Mouse (Mus musculus): ENCODE measurements around the gene Dbi.

Dbi gene

GRCm38 (mm10) chr1:120083921-120084517 lies 36.9 kb downstream of the Dbi start:
- no peak for DNase-seq (ENCODE audit: low read depth)

DNA sequence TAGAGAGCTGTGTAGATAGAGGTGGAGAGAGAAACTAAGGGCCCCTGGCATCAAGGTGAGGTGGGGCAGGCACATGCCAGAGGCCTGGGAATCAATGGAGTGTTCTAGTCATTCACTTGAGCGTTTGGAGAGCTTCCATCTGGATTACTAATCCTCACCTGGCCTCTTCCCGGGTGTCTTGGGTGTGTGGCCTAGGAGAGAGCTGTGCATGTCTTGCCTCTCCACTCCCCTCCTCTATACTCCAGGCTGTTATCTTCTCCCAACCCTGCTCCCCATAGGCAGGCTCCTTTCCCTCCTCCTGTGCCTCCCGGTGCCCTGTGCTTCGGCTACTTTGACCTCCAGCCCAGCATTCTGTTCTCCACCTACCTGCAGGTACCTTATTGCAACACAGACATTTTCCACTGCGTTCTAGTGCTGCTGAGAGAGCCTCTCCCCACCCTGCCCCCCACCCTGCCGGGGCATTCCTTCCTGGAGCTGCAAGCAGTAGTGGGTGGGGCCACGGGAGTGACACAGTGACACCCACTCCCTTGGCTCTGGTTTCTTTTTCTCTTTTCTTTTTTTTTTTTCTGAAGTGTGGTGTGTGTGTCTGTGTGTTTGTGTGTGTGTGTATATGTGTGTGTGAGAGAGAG lies 37.8 kb downstream of the Dbi start:
- DNase-seq (ENCODE audit: low read depth), result no peak

- no peak for DNase-seq (ENCODE audit: low read depth)
Observed at GRCm38 (mm10) chr1:120080632-120081031, 40.2 kb downstream of the Dbi start.

DNA sequence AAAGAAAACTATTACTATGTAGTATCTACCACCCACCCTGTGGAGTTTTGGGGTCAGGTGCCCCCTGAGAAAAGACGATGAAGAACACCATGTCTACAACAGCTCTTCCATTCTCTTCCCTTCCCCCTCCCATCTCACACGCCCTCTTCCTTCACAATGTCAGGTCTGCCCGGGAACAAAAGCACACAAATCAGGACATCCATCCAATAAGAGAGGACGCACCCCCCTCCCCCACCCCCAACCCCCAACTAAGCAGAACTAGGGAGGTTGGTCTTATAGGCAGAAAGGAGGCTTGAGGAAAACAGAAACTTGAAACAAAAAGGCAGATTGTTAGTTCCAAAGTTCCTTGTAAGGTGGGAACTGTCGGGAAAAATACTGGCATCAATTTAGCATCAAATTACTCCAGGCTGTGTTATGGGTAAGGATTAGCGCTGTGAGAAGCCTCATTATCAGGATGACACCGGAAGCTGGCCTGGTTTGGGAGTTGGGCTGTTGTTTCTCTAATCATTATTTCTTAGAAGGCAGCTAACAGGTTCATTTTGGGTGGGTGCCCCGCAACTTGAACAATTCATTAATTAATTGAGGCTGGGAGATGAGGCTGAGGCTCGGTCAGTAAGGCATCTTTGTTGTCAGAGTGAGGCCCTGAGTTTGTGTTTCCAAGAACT lies 43.0 kb downstream of the Dbi start:
- no peak for DNase-seq (ENCODE audit: low read depth)

GRCm38 (mm10) chr1:120075507-120075906 lies 45.4 kb downstream of the Dbi start:
- DNase-seq (ENCODE audit: low read depth), result no peak

DNA sequence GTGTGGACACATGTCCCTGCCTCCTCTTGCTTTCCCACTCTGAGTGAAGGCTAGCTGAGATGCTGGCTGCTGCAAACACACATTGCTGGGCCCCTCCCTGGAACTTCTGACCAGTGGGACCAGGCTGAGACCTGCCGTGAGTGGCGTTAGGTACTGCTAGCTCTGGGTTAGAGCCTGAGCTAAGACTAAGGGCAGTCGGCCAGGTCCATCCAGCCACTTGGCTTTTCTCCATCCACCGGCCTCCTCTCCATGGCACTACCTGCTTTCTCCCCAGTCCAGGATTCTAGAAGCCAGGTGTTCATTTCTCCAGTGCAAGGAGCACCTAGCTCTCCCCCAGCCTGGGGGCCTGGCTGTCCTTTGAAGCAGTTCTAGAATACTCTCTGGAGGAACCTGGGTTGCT lies 45.9 kb downstream of the Dbi start:
- no peak for DNase-seq (ENCODE audit: low read depth)

DNA sequence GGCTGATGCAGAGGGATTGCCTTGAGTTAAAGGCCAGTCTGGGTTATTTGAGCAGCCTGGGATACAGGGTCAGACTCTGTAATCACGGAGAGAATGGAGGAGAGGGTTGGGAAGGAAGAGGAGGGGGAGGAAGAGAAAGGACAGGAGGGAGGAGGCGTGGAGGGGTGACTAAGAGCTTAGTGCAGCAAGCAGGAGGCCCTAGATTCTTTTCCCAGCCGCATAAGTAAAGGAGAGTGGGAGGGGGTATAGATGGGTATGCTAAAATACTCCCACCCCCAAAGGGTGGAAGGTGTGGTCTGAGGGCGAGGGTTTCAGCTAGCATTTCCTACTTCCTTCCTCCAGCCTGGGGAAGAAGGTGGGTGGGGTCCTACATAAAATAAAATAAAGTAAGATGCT lies 46.6 kb downstream of the Dbi start:
- no peak for DNase-seq (ENCODE audit: low read depth)

DNA sequence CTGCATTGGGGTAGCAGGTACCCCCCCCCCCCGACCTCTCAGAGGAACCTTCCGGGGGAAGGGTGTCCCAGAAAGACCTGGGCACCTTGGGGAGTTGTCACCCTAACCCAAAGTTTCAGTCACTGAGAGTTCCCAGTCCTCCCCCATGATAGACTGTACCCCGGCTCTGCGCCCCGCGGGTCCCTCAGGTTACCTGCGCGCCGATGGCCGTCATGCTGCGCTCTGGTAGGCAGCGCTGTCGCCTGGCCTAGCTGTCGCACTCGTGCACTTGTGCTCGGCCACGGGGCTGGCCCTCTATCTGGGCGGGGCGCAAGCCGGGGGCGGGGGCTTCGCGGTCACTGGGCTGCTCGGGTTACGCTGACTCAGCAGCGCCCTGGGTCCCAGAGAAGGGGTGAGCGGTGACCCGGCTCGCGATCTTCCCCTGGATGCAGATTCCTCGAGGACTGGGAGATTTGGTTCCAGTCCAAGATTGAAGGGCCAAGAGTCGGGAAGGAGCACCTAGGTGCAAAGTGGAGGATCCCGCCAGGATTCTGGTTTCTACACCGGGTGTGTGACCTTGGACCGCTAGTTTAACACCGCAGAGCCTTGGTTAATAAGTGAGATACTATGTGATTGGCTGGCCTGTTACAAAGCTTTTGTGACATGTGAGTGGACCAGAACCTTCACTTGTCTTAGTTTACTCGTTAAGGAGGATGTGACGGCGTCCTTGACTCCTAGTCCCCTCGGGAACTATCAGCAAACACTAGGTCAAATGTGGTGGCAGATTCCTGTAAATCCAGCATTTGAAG lies 47.2 kb downstream of the Dbi start, which contains the start of gene Tmem37:
TSS of gene Tmem37 (minus strand) at position 556 of the 788 bp plus-strand sequence.
- DNase-seq (ENCODE audit: low read depth), result peak; percentile 49

DNA sequence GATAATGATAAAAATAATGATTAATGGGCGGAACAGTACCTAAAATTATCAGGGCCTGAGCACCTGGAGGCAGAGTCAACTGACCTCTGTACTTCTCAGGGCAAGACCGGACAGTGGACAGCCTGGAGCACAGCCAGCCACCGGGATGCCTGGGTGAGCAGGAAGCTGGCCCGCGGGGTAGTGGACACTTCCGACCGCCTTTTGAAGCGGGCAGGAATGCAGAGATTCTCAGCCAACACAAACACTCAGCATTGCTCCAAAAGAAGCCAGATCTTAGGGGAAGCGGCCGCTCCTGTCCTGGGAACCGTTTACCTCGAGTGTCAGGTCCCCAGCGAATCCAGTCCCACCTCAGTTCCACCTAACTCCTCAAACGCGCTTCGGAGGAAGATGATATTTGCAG lies 48.0 kb downstream of the Dbi start:
- DNase-seq (ENCODE audit: low read depth), result no peak

- DNase-seq (ENCODE audit: low read depth), result no peak
Observed at GRCm38 (mm10) chr1:120071133-120071532, 49.7 kb downstream of the Dbi start.

DNA sequence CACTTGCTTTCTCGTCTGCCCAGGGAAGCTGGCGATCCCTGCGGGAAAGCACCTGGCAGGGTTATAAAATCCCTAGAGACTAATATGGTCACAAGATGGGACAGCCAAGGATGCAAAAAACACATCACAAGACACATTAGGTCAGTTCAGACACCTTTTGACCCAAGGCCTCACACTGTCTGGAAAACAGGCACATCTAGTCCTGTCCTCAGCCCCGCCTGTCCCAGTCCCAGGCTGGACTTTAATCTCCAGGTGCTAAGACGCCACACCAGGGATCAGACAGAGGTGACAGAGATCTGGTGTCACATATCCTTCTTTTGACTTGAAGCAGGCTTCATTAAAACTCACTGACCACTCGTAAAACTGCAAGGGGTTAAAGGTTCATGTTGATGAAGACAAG lies 50.7 kb downstream of the Dbi start:
- DNase-seq (ENCODE audit: low read depth), result no peak

- no peak for DNase-seq (ENCODE audit: low read depth)
Observed at GRCm38 (mm10) chr1:120069120-120069519, 51.8 kb downstream of the Dbi start.

DNA sequence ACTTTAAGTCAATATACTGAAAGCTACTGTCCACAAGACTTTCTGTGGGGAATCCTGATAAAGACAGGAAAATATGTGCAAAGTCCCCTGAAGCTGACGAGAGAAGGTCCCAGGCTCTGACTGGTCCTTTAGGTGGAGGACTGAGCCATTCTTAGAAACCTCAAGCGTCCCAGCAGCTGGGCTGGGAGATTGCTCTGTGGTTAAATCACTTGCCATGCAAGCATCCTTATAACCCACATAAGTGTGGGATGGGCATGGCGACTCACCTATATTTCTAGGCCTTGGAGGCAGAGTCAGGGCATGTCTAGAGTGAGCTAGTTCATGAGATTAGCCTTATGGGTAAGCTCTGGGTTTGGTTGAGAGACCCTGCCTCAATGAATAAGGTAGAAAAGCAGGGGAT lies 54.3 kb downstream of the Dbi start:
- no peak for DNase-seq (ENCODE audit: low read depth)

DNA sequence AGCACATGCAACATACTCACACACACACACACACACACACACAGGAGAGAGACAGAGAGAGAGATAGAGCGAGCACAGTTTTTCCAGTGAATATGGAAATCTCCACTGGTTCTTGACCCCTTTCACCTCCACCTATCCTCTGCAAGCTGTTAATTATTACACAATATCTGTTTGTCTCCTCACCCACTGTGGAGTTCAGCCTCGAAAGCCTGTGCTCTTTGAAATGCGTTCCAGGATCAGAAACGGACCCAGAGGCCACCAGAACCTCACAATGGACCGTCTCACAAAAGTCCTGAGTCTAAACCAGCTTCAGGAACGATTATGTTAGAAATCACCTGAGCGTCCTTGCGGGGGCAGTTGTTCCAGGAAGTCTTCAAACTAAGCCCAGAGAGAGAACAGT lies 54.7 kb downstream of the Dbi start:
- DNase-seq (ENCODE audit: low read depth), result no peak

DNA sequence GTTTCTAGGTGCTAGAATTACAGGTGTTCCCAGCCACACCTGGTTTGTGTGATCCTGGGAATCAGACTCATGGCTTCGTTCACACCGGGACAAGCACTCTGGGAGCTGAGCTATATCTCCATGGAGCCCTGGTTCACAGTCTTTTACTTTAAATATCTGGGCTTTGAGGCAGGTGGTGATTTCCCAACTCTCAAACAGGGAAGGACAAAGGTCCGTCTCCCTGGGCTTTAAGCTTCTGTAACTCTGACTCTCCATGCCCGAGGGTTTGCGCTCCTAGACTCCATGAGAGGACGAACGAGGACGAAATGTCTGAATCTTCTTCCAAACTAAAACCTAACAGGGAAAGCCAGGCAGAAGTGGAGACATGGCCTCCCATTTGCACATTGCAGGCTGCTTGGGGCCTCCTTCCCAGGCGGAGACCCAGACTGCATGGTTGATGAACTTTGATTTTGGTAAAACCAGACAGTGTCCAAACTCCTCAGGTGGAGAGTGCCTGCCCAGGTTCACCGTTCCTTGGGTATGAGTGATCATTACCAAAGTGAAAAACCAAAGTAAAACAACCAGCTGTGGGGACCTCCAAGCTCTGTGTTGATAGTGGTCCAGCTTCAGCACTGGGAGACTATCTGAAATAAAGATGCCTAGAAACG lies 56.7 kb downstream of the Dbi start:
- DNase-seq (ENCODE audit: low read depth), result no peak

Measured in induced T-regulatory cell, adult 2 months (primary cell).